Mouse (Mus musculus): ENCODE measurements around the gene Clic3. TPM values are rescaled to one million over a fixed set of nuclear protein-coding genes. Genes with fewer than 3 reads are reported as not detected.
"Not testable (repeated sequence)": the region's sequence is repeated elsewhere in the genome, so short reads cannot be mapped to it uniquely, and the experiment has no call there.

Gene Clic3
- polyA plus RNA-seq (2011; ENCODE audit: insufficient read length, low read depth, missing spikeins), result not detected in 2 replicates

GRCm38 (mm10) chr2:25456205-25456953, at the start of gene Clic3:
Clic3 (plus strand) TSS chr2:25456838.
- Histone ChIP-seq H3K27ac (ENCODE audit: insufficient read depth, low read length) (no peak within 1 kb of the TSS), H3K4me3 (ENCODE audit: insufficient read depth, low read length) (no peak within 1 kb of the TSS), H3K4me1 (ENCODE audit: control insufficient read depth, insufficient read depth, low read length) (no peaks in the 10 kb centered on the region)
- TF ChIP-seq POLR2A (IDR thresholded peaks at IDR 0.05; ENCODE audit: low read depth, low read length) (no peak), CTCF (IDR thresholded peaks at IDR 0.05; ENCODE audit: borderline replicate concordance, insufficient read depth, low read length) (no peak)

- H3K27ac ChIP-seq (ENCODE audit: insufficient read depth, low read length), result no peak overlapping the region
- H3K4me1 ChIP-seq (ENCODE audit: control insufficient read depth, insufficient read depth, low read length), result no peaks in the 10 kb centered on the region
- TF ChIP-seq POLR2A (IDR thresholded peaks at IDR 0.05; ENCODE audit: low read depth, low read length), result no peak
- no peak for TF ChIP-seq CTCF (IDR thresholded peaks at IDR 0.05; ENCODE audit: borderline replicate concordance, insufficient read depth, low read length)
- no peak overlapping the region for H3K4me3 ChIP-seq (ENCODE audit: insufficient read depth, low read length)
These were observed 47.7 kb upstream of the Clic3 start for GRCm38 (mm10) chr2:25408908-25409307.

GRCm38 (mm10) chr2:25413436-25413835, 43.2 kb upstream of the Clic3 start:
- not testable (repeated sequence) for H3K4me1 ChIP-seq (ENCODE audit: control insufficient read depth, insufficient read depth, low read length); H3K4me3 ChIP-seq (ENCODE audit: insufficient read depth, low read length); H3K27ac ChIP-seq (ENCODE audit: insufficient read depth, low read length)

- H3K4me1 ChIP-seq (ENCODE audit: control insufficient read depth, insufficient read depth, low read length), result no peaks in the 10 kb centered on the region
- H3K27ac ChIP-seq (ENCODE audit: insufficient read depth, low read length), result no peak overlapping the region
- no peak overlapping the region for H3K4me3 ChIP-seq (ENCODE audit: insufficient read depth, low read length)
- TF ChIP-seq CTCF (IDR thresholded peaks at IDR 0.05; ENCODE audit: borderline replicate concordance, insufficient read depth, low read length) (no peak), POLR2A (IDR thresholded peaks at IDR 0.05; ENCODE audit: low read depth, low read length) (no peak)
These were observed 39.2 kb upstream of the Clic3 start for GRCm38 (mm10) chr2:25417426-25417825.

GRCm38 (mm10) chr2:25421896-25422295, 34.7 kb upstream of the Clic3 start:
- Histone ChIP-seq H3K4me1 (ENCODE audit: control insufficient read depth, insufficient read depth, low read length) (no peaks in the 10 kb centered on the region), H3K4me3 (ENCODE audit: insufficient read depth, low read length) (no peak overlapping the region), H3K27ac (ENCODE audit: insufficient read depth, low read length) (no peak overlapping the region)
- TF ChIP-seq CTCF (IDR thresholded peaks at IDR 0.05; ENCODE audit: borderline replicate concordance, insufficient read depth, low read length), result no peak
- TF ChIP-seq POLR2A (IDR thresholded peaks at IDR 0.05; ENCODE audit: low read depth, low read length), result no peak

GRCm38 (mm10) chr2:25422587-25423410, 33.8 kb upstream of the Clic3 start, which contains the start of gene Fut7:
Fut7 (plus strand) TSS chr2:25423267.
- Histone ChIP-seq H3K4me3 (ENCODE audit: insufficient read depth, low read length) (no peak within 1 kb of the TSS), H3K27ac (ENCODE audit: insufficient read depth, low read length) (no peak within 1 kb of the TSS), H3K4me1 (ENCODE audit: control insufficient read depth, insufficient read depth, low read length) (no peaks in the 10 kb centered on the region)
- TF ChIP-seq POLR2A (IDR thresholded peaks at IDR 0.05; ENCODE audit: low read depth, low read length) (no peak), CTCF (IDR thresholded peaks at IDR 0.05; ENCODE audit: borderline replicate concordance, insufficient read depth, low read length) (no peak)

GRCm38 (mm10) chr2:25423626-25424025, 33.0 kb upstream of the Clic3 start:
- Histone ChIP-seq H3K4me1 (ENCODE audit: control insufficient read depth, insufficient read depth, low read length) (no peaks in the 10 kb centered on the region), H3K27ac (ENCODE audit: insufficient read depth, low read length) (no peak overlapping the region), H3K4me3 (ENCODE audit: insufficient read depth, low read length) (no peak overlapping the region)
- no peak for TF ChIP-seq POLR2A (IDR thresholded peaks at IDR 0.05; ENCODE audit: low read depth, low read length)
- no peak for TF ChIP-seq CTCF (IDR thresholded peaks at IDR 0.05; ENCODE audit: borderline replicate concordance, insufficient read depth, low read length)

- TF ChIP-seq POLR2A (IDR thresholded peaks at IDR 0.05; ENCODE audit: low read depth, low read length) (no peak), CTCF (IDR thresholded peaks at IDR 0.05; ENCODE audit: borderline replicate concordance, insufficient read depth, low read length) (no peak)
- Histone ChIP-seq H3K27ac (ENCODE audit: insufficient read depth, low read length) (no peak overlapping the region), H3K4me1 (ENCODE audit: control insufficient read depth, insufficient read depth, low read length) (no peaks in the 10 kb centered on the region), H3K4me3 (ENCODE audit: insufficient read depth, low read length) (no peak overlapping the region)
These were observed 31.2 kb upstream of the Clic3 start for GRCm38 (mm10) chr2:25425481-25425880.

- TF ChIP-seq POLR2A (IDR thresholded peaks at IDR 0.05; ENCODE audit: low read depth, low read length) (no peak), CTCF (IDR thresholded peaks at IDR 0.05; ENCODE audit: borderline replicate concordance, insufficient read depth, low read length) (peak; percentile 58; the same call in 1 of the 2 replicates)
These were observed 29.9 kb upstream of the Clic3 start for GRCm38 (mm10) chr2:25426721-25427191.

GRCm38 (mm10) chr2:25427256-25427655, 29.4 kb upstream of the Clic3 start:
- Histone ChIP-seq H3K4me1 (ENCODE audit: control insufficient read depth, insufficient read depth, low read length) (no peaks in the 10 kb centered on the region), H3K4me3 (ENCODE audit: insufficient read depth, low read length) (no peak overlapping the region), H3K27ac (ENCODE audit: insufficient read depth, low read length) (no peak overlapping the region)
- no peak for TF ChIP-seq POLR2A (IDR thresholded peaks at IDR 0.05; ENCODE audit: low read depth, low read length)

More at GRCm38 (mm10) chr2:25426721-25427191, 29.9 kb upstream of the Clic3 start:
- Histone ChIP-seq H3K27ac (ENCODE audit: insufficient read depth, low read length) (no peak overlapping the region), H3K4me3 (ENCODE audit: insufficient read depth, low read length) (no peak overlapping the region), H3K4me1 (ENCODE audit: control insufficient read depth, insufficient read depth, low read length) (no peaks in the 10 kb centered on the region)
